Mouse (Mus musculus) CH12.LX (cell line): ENCODE data around the gene Acsl3. TPM values are rescaled to one million over a fixed set of nuclear protein-coding genes. Genes with fewer than 3 reads are reported as not detected.
A peak's percentile ranks its signal among the peaks of the same experiment; 100 is the strongest.

Source experiments
- DNase-seq: peaks from one replicate; pipeline ENCODE4 v3.0.0-alpha.2; 2013; ENCODE audit errors: extremely low read depth
- H3K27ac ChIP-seq: 2 replicates; pipeline ENCODE4 v1.5.1; 2012; ENCODE audit warnings: low read depth, mild to moderate bottlenecking, control low read depth, moderate library complexity; ENCODE audit not compliant: insufficient read depth
- H3K27me3 ChIP-seq: replicated peaks from 2 replicates; pipeline ENCODE3; 2012; ENCODE audit warnings: inconsistent platforms
- H3K36me3 ChIP-seq, 2 experiments: replicated peaks in 1 of 2; 2 replicates each; pipeline versions ENCODE3 to v1.6.1; 2012; ENCODE audit warnings: inconsistent platforms in 1 of 2, low read length in 1 of 2, mild to moderate bottlenecking in 1 of 2, mixed read lengths in 1 of 2, moderate library complexity in 1 of 2; ENCODE audit not compliant: control insufficient read depth in 1 of 2, insufficient read depth in 1 of 2
- H3K4me1 ChIP-seq, 2 experiments: 2 replicates each; pipeline ENCODE4 v1.6.1; 2012; ENCODE audit warnings: inconsistent platforms in 1 of 2, moderate library complexity in 1 of 2; ENCODE audit not compliant: insufficient read depth in 2 of 2, control insufficient read depth in 1 of 2
- H3K4me2 ChIP-seq: 2 replicates; pipeline ENCODE4 v1.6.1; 2012; ENCODE audit warnings: low read depth, mild to moderate bottlenecking, control low read depth; ENCODE audit not compliant: poor library complexity, insufficient read depth, severe bottlenecking
- H3K4me3 ChIP-seq, 3 experiments: fragments of 150-350 bp in 1 of 3; sonication (generic) in 1 of 3; replicated peaks in 1 of 3; 2 replicates each; pipeline versions ENCODE3 to v1.5.1; 2011 to 2012; ENCODE audit warnings: low read depth in 2 of 3, low read length in 2 of 3, mild to moderate bottlenecking in 2 of 3, moderate library complexity in 2 of 3, control low read depth in 1 of 3, improper control_type of control experiment in 1 of 3, inconsistent platforms in 1 of 3, mixed read lengths in 1 of 3; ENCODE audit not compliant: poor library complexity in 1 of 3
- H3K79me2 ChIP-seq: replicated peaks from 2 replicates; pipeline ENCODE4 v1.6.1; 2012; ENCODE audit warnings: mild to moderate bottlenecking, moderate library complexity; ENCODE audit not compliant: control insufficient read depth, poor library complexity, insufficient read depth, severe bottlenecking; ENCODE audit errors: extremely low read depth
- H3K9ac ChIP-seq: 2 replicates; pipeline ENCODE4 v1.6.1; 2012; ENCODE audit warnings: low read depth, mild to moderate bottlenecking, control low read depth, moderate library complexity; ENCODE audit not compliant: insufficient read depth
- H3K9me3 ChIP-seq: replicated peaks from 2 replicates; pipeline ENCODE3; 2012; ENCODE audit warnings: low read length, inconsistent platforms, mixed read lengths
- BHLHE40 ChIP-seq: IDR thresholded peaks from 2 replicates; pipeline ENCODE4 v1.6.1; 2011; ENCODE audit warnings: mild to moderate bottlenecking, low read depth, low read length, improper control_type of control experiment
- CHD2 ChIP-seq: IDR thresholded peaks from 2 replicates; pipeline ENCODE4 v1.6.1; 2011; ENCODE audit warnings: low read length, improper control_type of control experiment
- E2F4 ChIP-seq: IDR thresholded peaks from 2 replicates; pipeline ENCODE4 v1.6.1; 2011; ENCODE audit warnings: low read depth, low read length, improper control_type of control experiment; ENCODE audit not compliant: insufficient replicate concordance
- ELF1 ChIP-seq: IDR thresholded peaks from 2 replicates; pipeline ENCODE4 v1.6.1; 2014; ENCODE audit warnings: low read depth, mild to moderate bottlenecking, inconsistent platforms, low read length, improper control_type of control experiment
- EP300 ChIP-seq: IDR thresholded peaks from 2 replicates; pipeline ENCODE4 v1.6.1; 2011; ENCODE audit warnings: low read length, improper control_type of control experiment
- ETS1 ChIP-seq: conservative IDR thresholded peaks from 2 replicates; pipeline ENCODE4 v1.6.1; 2012; ENCODE audit warnings: low read depth, mild to moderate bottlenecking, inconsistent platforms, low read length, improper control_type of control experiment, moderate library complexity
- HCFC1 ChIP-seq: IDR thresholded peaks from 2 replicates; pipeline ENCODE4 v1.6.1; 2012; ENCODE audit warnings: low read depth, mild to moderate bottlenecking, inconsistent platforms, low read length, improper control_type of control experiment
- IRF4 ChIP-seq: IDR thresholded peaks from 2 replicates; pipeline ENCODE4 v1.6.1; 2014; ENCODE audit warnings: low read depth, mild to moderate bottlenecking, inconsistent platforms, low read length, improper control_type of control experiment
- JUND ChIP-seq: conservative IDR thresholded peaks from 2 replicates; pipeline ENCODE4 v1.6.1; 2011; ENCODE audit warnings: low read depth, low read length, improper control_type of control experiment
- KAT2A ChIP-seq: IDR thresholded peaks from 2 replicates; pipeline ENCODE4 v1.6.1; 2012; ENCODE audit warnings: low read length, improper control_type of control experiment, inconsistent platforms; ENCODE audit not compliant: insufficient replicate concordance
- MAX ChIP-seq: IDR thresholded peaks from 2 replicates; pipeline ENCODE4 v1.6.1; 2011; ENCODE audit warnings: low read length, improper control_type of control experiment
- MAZ ChIP-seq: IDR thresholded peaks from 2 replicates; pipeline ENCODE4 v1.6.1; 2012; ENCODE audit warnings: low read depth, mild to moderate bottlenecking, inconsistent platforms, low read length, improper control_type of control experiment, moderate library complexity
- MEF2A ChIP-seq: IDR thresholded peaks from 2 replicates; pipeline ENCODE4 v1.6.1; 2014; ENCODE audit warnings: low read depth, mild to moderate bottlenecking, inconsistent platforms, low read length, improper control_type of control experiment, borderline replicate concordance
- MXI1 ChIP-seq: IDR thresholded peaks from 2 replicates; pipeline ENCODE4 v1.6.1; 2011; ENCODE audit warnings: mild to moderate bottlenecking, low read depth, low read length, improper control_type of control experiment
- NELFE ChIP-seq: IDR thresholded peaks from 2 replicates; pipeline ENCODE4 v1.6.1; 2011; ENCODE audit warnings: low read depth, low read length, improper control_type of control experiment
- NRF1 ChIP-seq: IDR thresholded peaks from 2 replicates; pipeline ENCODE4 v1.6.1; 2014; ENCODE audit warnings: low read depth, mild to moderate bottlenecking, inconsistent platforms, low read length, improper control_type of control experiment, moderate library complexity
- POLR2A ChIP-seq: IDR thresholded peaks from 2 replicates; pipeline ENCODE4 v1.6.1; 2011; ENCODE audit warnings: low read depth, mild to moderate bottlenecking, improper control_type of control experiment, low read length
- POLR2AphosphoS2 ChIP-seq: IDR thresholded peaks from 2 replicates; pipeline ENCODE4 v1.6.1; 2011; ENCODE audit warnings: low read depth, low read length, improper control_type of control experiment
- RAD21 ChIP-seq: IDR thresholded peaks from 2 replicates; pipeline ENCODE4 v1.6.1; 2011; ENCODE audit warnings: low read depth, mild to moderate bottlenecking, low read length, improper control_type of control experiment, moderate library complexity
- SIN3A ChIP-seq: IDR thresholded peaks from 2 replicates; pipeline ENCODE4 v1.6.1; 2012; ENCODE audit warnings: low read length, improper control_type of control experiment, inconsistent platforms
- TBP ChIP-seq: conservative IDR thresholded peaks from 2 replicates; pipeline ENCODE4 v1.6.1; 2011; ENCODE audit warnings: low read depth, low read length, improper control_type of control experiment
- TCF12 ChIP-seq: IDR thresholded peaks from 2 replicates; pipeline ENCODE4 v1.6.1; 2014; ENCODE audit warnings: low read depth, mild to moderate bottlenecking, inconsistent platforms, low read length, improper control_type of control experiment
- UBTF ChIP-seq: IDR thresholded peaks from 2 replicates; pipeline ENCODE4 v1.6.1; 2012; ENCODE audit warnings: low read depth, mild to moderate bottlenecking, inconsistent platforms, low read length, improper control_type of control experiment, moderate library complexity
- USF1 ChIP-seq: IDR thresholded peaks from 2 replicates; pipeline ENCODE4 v1.6.1; 2014; ENCODE audit warnings: low read depth, mild to moderate bottlenecking, inconsistent platforms, low read length, improper control_type of control experiment
- USF2 ChIP-seq: conservative IDR thresholded peaks from 2 replicates; pipeline ENCODE4 v1.6.1; 2011; ENCODE audit warnings: low read depth, low read length, improper control_type of control experiment
- ZMIZ1 ChIP-seq: IDR thresholded peaks from 2 replicates; pipeline ENCODE4 v1.6.1; 2012; ENCODE audit warnings: low read depth, mild to moderate bottlenecking, inconsistent platforms, low read length, improper control_type of control experiment
- dilution Hi-C: fragments of 300-500 bp; cut with MboI; formaldehyde crosslinking; loops from 2 replicates; pipeline ENCODE4 v1.14.3; 2020; ENCODE audit warnings: low sequenced_read_pairs; ENCODE audit not compliant: extremely low pct_unique_long_range_greater_than_20kb, extremely low pct_ligation_motif_present
- in situ Hi-C: fragments of 300-500 bp; cut with MboI; formaldehyde crosslinking; loops from 3 replicates; pipeline ENCODE4 v1.14.3; 2019; ENCODE audit warnings: low sequenced_read_pairs, low pct_ligation_motif_present, low pct_unique_long_range_greater_than_20kb, mixed read lengths
- polyA plus RNA-seq: library from polyadenylated mRNA; unstranded; fragments of >175 nt; gene quantifications from 2 replicates; pipeline ENCODE4 v1.2.1, GENCODE M21; 2012; ENCODE audit warnings: low read depth; ENCODE audit not compliant: insufficient read length
- total RNA-seq, 2 experiments: library from RNA; depleted of rRNA; stranded (reverse); fragments of 300-350 nt in 1 of 2; fragments of >200 nt in 1 of 2; gene quantifications; 2 replicates each; pipeline ENCODE4 v1.2.3; 2012 to 2014

Gene Acsl3
- total RNA-seq (2012; rRNA removed) (19.0 and 21.4 TPM in 2 replicates), total RNA-seq (2014; rRNA removed) (55.4 and 57.5 TPM in 2 replicates), polyA plus RNA-seq (24.9 and 25.3 TPM in 2 replicates)

DNA sequence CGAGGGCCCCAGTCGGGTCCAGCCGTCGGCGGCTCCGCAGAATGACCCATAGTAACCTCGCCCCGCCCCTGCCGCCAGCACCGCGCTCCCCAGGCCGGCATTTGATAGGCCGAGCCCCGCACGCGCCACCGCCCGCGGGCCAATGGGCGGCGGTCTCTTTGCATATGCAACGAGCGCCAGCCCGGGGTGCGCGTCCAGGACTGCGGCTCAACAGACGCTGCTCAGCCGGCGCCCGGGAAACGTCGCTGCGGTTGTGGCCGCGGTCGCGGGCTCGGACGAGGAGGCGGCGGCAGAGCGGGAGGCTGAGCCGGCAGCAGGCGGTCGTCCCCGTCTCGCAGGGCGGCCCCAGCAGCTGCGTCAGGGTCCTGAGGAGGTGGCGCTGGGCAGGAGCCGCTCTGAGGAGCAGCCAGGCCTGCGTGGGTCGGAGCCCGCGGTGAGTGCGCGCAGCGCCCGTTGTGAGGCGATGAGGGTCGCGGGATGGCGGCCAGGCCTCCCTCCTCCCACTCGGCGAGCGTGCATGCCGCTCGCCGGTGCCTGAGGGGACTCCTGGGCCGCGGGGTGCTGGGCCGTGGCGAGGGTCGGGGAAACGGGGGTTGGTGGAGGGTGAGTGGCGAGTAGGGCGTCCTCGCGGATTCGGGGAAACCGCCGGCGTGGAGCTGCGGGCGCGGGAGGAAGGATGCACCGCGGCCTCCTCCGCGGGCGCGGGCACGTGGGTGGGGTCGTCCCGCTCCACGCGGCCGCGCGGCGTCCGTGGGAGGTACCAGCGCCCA is at the start of gene Acsl3, which contains the start of gene Utp14b:
Gene Acsl3 (plus strand): TSS at position 155 of the 770 bp plus-strand sequence.
Gene Utp14b (plus strand): TSS at position 368 of the 770 bp plus-strand sequence.
- H3K4me1 ChIP-seq = peaks cover 3 to 30% of the 10 kb centered on the region in 2 experiments
- H3K9ac ChIP-seq = peak within 1 kb of the TSS; percentile 88
- DNase-seq = peak; percentile 87
- H3K36me3 ChIP-seq = peaks cover 0 to 3% of the 10 kb centered on the region in 2 experiments
- no peaks in the 10 kb centered on the region for H3K9me3 ChIP-seq
- TF ChIP-seq CHD2 (peak; percentile 55), ELF1 (peak; percentile 20; the same call in 1 of the 2 replicates), MAX (no peak), USF1 (peak; percentile 74), POLR2AphosphoS2 (peak; percentile 83; the same call in 1 of the 2 replicates), HCFC1 (0 out of 2 replicates have a peak, but pooled peaks have one; percentile 23), USF2 (peak; percentile 36; the same call in 1 of the 2 replicates), SIN3A (peak; percentile 90; the same call in 1 of the 2 replicates), TBP (peak; percentile 85), MAZ (peak; percentile 19; the same call in 1 of the 2 replicates), JUND (no peak), RAD21 (no peak), ETS1 (peak; percentile 8; the same call in 1 of the 2 replicates), NELFE (peak; percentile 97), IRF4 (no peak; the same call in 1 of the 2 replicates), UBTF (peak; percentile 96), BHLHE40 (peak; percentile 60; the same call in 1 of the 2 replicates), MEF2A (peak; percentile 40; the same call in 1 of the 2 replicates), MXI1 (peak; percentile 65), EP300 (no peak), ZMIZ1 (peak; percentile 98), E2F4 (no peak), POLR2A (peak; percentile 99), NRF1 (peak; percentile 60), KAT2A (0 out of 2 replicates have a peak, but pooled peaks have one; percentile 55), TCF12 (peak; percentile 99)
- TF ChIP-seq, all 38 proteins: peak for 20
- H3K27me3 ChIP-seq = no peaks in the 10 kb centered on the region
- H3K4me2 ChIP-seq = peak within 1 kb of the TSS; percentile 91
- H3K27ac ChIP-seq = peak within 1 kb of the TSS; percentile 50
- dilution Hi-C loops = no loop called here
- in situ Hi-C loops = no loop called here
- peak within 1 kb of the TSS; percentile 91 to 100 (median 98) for H3K4me3 ChIP-seq
- peaks cover 19% of the 10 kb centered on the region for H3K79me2 ChIP-seq
